In genomic region chr12:52726434-52727231, GRCm38 (mm10) we compare ENCODE assay signal across 16 mouse cellular contexts. TPM values are rescaled to one million over a fixed set of nuclear protein-coding genes. Genes with fewer than 3 reads are reported as not detected.
DNase-seq lines count a peak whose midpoint lies in the region; ATAC-seq lines count a peak whose summit lies in the region.
"Had no signal": no experiment of that assay in that cellular context is flagged by ENCODE, and none has a peak within 500 bp of the region (broad histone marks: within the 10 kb centered on the region; RNA-seq: fewer than 3 reads in every experiment).

No protein-coding gene starts in this region.

- peaks cover 8% of the 10 kb centered on the region for H3K4me1 ChIP-seq in forebrain, embryonic 12.5 days
- H3K4me1 ChIP-seq in forebrain, embryonic 11.5 days (replicated peaks; ENCODE audit: control insufficient read depth, insufficient read depth, low read length) = 0 out of 2 replicates have a peak, but pooled peaks cover 2% of the 10 kb centered on the region
- H3K4me1 ChIP-seq: heart, embryonic 12.5 days; limb, embryonic 12.5 days had no signal

- 56% methylated on average over 10 of the region's 10 CpGs for WGBS in forebrain, embryonic 12.5 days
- WGBS in forebrain, embryonic 11.5 days = 66% methylated on average over 10 of the region's 10 CpGs

- DNase-seq in forebrain, embryonic 11.5 days (ENCODE audit: low spot score) = no peak
- DNase-seq in kidney, postnatal 4 days = peak; percentile 6 to 20
- no peak for DNase-seq in kidney, postnatal 10 days
- DNase-seq in ovary, postnatal 14 days (ENCODE audit: low spot score) = peak; percentile 3
- no peak for DNase-seq in ovary, postnatal 36 days (ENCODE audit: low spot score)
- DNase-seq in spleen, adult 12 weeks (ENCODE audit: low spot score) = no peak
- DNase-seq: B cell, adult 2 months; cerebellum, adult 11-12 months; heart, postnatal 36 days; thymus, postnatal 4 days had no signal

- ATAC-seq in forebrain, embryonic 12.5 days (ENCODE audit: low FRiP score) = no peak
- no peak for ATAC-seq in forebrain, embryonic 11.5 days (replicated peaks; ENCODE audit: low FRiP score)
- ATAC-seq: intestine, postnatal 0 days had no signal

- H3K4me2 ChIP-seq in forebrain, embryonic 12.5 days = no peak overlapping the region
- H3K4me2 ChIP-seq in forebrain, embryonic 11.5 days (ENCODE audit: low read depth, low read length, severe bottlenecking) = no peak overlapping the region
- H3K4me2 ChIP-seq: heart, embryonic 12.5 days; limb, embryonic 12.5 days had no signal

- no peaks in the 10 kb centered on the region for H3K27me3 ChIP-seq in forebrain, embryonic 12.5 days
- no peaks in the 10 kb centered on the region for H3K27me3 ChIP-seq in forebrain, embryonic 11.5 days (ENCODE audit: control insufficient read depth, insufficient read depth, low read length)
- H3K27me3 ChIP-seq: heart, embryonic 12.5 days; limb, embryonic 12.5 days had no signal

- H3K9me3 ChIP-seq in forebrain, embryonic 12.5 days = no peaks in the 10 kb centered on the region
- H3K9me3 ChIP-seq in forebrain, embryonic 11.5 days (ENCODE audit: control insufficient read depth, low read length) = no peaks in the 10 kb centered on the region
- H3K9me3 ChIP-seq: heart, embryonic 12.5 days; limb, embryonic 12.5 days had no signal

- no peak overlapping the region for H3K4me3 ChIP-seq in forebrain, embryonic 12.5 days (replicated peaks)
- no peak overlapping the region for H3K4me3 ChIP-seq in forebrain, embryonic 11.5 days (ENCODE audit: low read depth, low read length)
- H3K4me3 ChIP-seq: heart, embryonic 12.5 days; limb, embryonic 12.5 days had no signal

- no peaks in the 10 kb centered on the region for H3K36me3 ChIP-seq in forebrain, embryonic 12.5 days (replicated peaks)
- no peaks in the 10 kb centered on the region for H3K36me3 ChIP-seq in forebrain, embryonic 11.5 days (ENCODE audit: control insufficient read depth, insufficient read depth, low read length)
- H3K36me3 ChIP-seq: heart, embryonic 12.5 days; limb, embryonic 12.5 days had no signal

- 0 out of 2 replicates have a peak overlapping the region, but pooled peaks have one; percentile 2 for H3K27ac ChIP-seq in forebrain, embryonic 12.5 days
- H3K27ac ChIP-seq in forebrain, embryonic 11.5 days (ENCODE audit: low read depth, low read length) = no peak overlapping the region
- H3K27ac ChIP-seq: limb, embryonic 12.5 days; liver, embryonic 14.5 days; macrophage had no signal

- no peak overlapping the region for H3K9ac ChIP-seq in forebrain, embryonic 12.5 days
- H3K9ac ChIP-seq in forebrain, embryonic 11.5 days (ENCODE audit: low read length) = no peak overlapping the region
- H3K9ac ChIP-seq: heart, embryonic 12.5 days; limb, embryonic 12.5 days; liver, embryonic 14.5 days had no signal

RNA-seq across cellular contexts. Expression of gene Akap6, which starts 27.4 kb away (rescaled TPM):
- 18.3 and 21.0 TPM in 2 replicates for polyA plus RNA-seq in forebrain, embryonic 12.5 days (2016; fragmentation: Nextera tagmentation; extraction: Ambion mirVana)
- 11.6 and 13.2 TPM in 2 replicates for polyA plus RNA-seq in forebrain, embryonic 11.5 days (2014; fragmentation: Nextera tagmentation; extraction: Ambion mirVana)

Comparison
In these comparisons a context has a peak if more than half of its experiments do, and no peak if none do; other contexts are left out.
1. DNase-seq: peak in kidney, postnatal 4 days (2 of 2) and ovary, postnatal 14 days (single experiment); none in forebrain, embryonic 11.5 days (single experiment), kidney, postnatal 10 days (single experiment), ovary, postnatal 36 days (single experiment) and spleen, adult 12 weeks (single experiment).